Mouse (Mus musculus) neural tube, embryonic 14.5 days (tissue): Measurements from ENCODE around the gene Card11. TPM values are rescaled to one million over a fixed set of nuclear protein-coding genes. Genes with fewer than 3 reads are reported as not detected.

Experiments used
- ATAC-seq: fragments of 200-750 bp; cut with Nextera tagmentation; 2 replicates; pipeline ENCODE4 v1.8.0; 2017; ENCODE audit warnings: low read depth, mild to moderate bottlenecking, moderate TSS enrichment, moderate library complexity
- H3K27ac ChIP-seq: fragments of 300-500 bp; sonication (generic); 2 replicates; pipeline ENCODE4 v1.5.1; 2014; ENCODE audit warnings: low read depth, mild to moderate bottlenecking, control low read depth, low read length, moderate library complexity, mixed read lengths
- H3K27me3 ChIP-seq: fragments of 300-500 bp; sonication (generic); 2 replicates; pipeline ENCODE4 v1.6.1; 2014; ENCODE audit warnings: low read length; ENCODE audit not compliant: control insufficient read depth, insufficient read depth
- H3K36me3 ChIP-seq: fragments of 300-500 bp; sonication (generic); 2 replicates; pipeline ENCODE4 v1.6.1; 2014; ENCODE audit warnings: low read length, mixed read lengths; ENCODE audit not compliant: control insufficient read depth, insufficient read depth
- H3K4me1 ChIP-seq: fragments of 300-500 bp; sonication (generic); 2 replicates; pipeline ENCODE4 v1.6.1; 2014; ENCODE audit warnings: low read length; ENCODE audit not compliant: control insufficient read depth, insufficient read depth
- H3K4me2 ChIP-seq: fragments of 300-500 bp; sonication (generic); 2 replicates; pipeline ENCODE4 v1.6.1; 2014; ENCODE audit warnings: mild to moderate bottlenecking, low read depth, low read length, control low read depth
- H3K4me3 ChIP-seq: fragments of 300-500 bp; sonication (generic); 2 replicates; pipeline ENCODE4 v1.5.1; 2014; ENCODE audit warnings: low read depth, low read length, control low read depth, mixed read lengths
- H3K9ac ChIP-seq: fragments of 300-500 bp; sonication (generic); replicated peaks from 2 replicates; pipeline ENCODE4 v1.6.1; 2014; ENCODE audit warnings: low read depth, mild to moderate bottlenecking, control low read depth, low read length, mixed read lengths
- H3K9me3 ChIP-seq: fragments of 300-500 bp; sonication (generic); 2 replicates; pipeline ENCODE4 v1.6.1; 2016; ENCODE audit warnings: low read length; ENCODE audit not compliant: control insufficient read depth
- WGBS: fragments of 180-500 bp; shearing (Covaris S2); extraction: QIAGEN DNeasy Blood & Tissue Kit; methylation state at CpG from one replicate; pipeline ENCODE4 v1.1.7; 2014; 5-methylcytosine and 5-hydroxymethylcytosine counted together
- polyA plus RNA-seq: library from polyadenylated mRNA; unstranded; fragments of >200 nt; fragmentation: Nextera tagmentation; extraction: Ambion mirVana; gene quantifications from 2 replicates; pipeline ENCODE4 v1.2.1, GENCODE M21; 2014

Gene Card11
- polyA plus RNA-seq, 1 experiment from 2014 or later: 0.17 TPM

DNA sequence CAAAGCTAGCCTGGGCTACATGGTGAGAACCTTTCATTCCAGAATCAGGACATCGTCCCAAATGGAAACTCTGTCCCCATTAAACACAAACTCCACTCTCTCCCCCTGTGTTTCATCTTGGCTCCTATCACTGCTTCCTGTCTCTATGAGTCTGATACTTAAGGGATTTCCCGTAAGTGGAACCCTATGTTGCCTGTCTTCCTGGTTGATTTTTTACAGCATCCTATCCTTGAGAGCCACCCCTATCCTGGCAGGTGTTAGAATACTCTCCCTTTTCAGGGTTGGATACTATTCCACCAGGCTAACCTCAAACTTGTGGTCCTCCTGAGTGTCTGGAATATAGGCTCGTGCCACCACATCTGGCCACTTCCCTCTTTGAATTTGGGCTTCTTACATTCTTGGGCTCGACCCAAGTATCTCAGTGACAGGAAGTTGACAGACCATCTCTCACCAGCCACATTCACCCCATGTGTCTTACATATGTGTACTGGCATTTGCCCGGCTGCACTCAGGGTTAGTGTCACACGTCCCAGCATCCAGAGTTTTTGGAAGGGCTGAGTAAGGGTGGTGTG, 126.6 kb downstream of the Card11 start:
- no peak overlapping the region for H3K27ac ChIP-seq
- no peaks in the 10 kb centered on the region for H3K9me3 ChIP-seq
- WGBS: 87% methylated on average over 6 of the region's 6 CpGs
- H3K36me3 ChIP-seq: no peaks in the 10 kb centered on the region
- no peaks in the 10 kb centered on the region for H3K27me3 ChIP-seq
- H3K9ac ChIP-seq: no peak overlapping the region
- H3K4me1 ChIP-seq: no peaks in the 10 kb centered on the region
- no peak overlapping the region for H3K4me2 ChIP-seq
- no peak overlapping the region for H3K4me3 ChIP-seq
- ATAC-seq: no peak

DNA sequence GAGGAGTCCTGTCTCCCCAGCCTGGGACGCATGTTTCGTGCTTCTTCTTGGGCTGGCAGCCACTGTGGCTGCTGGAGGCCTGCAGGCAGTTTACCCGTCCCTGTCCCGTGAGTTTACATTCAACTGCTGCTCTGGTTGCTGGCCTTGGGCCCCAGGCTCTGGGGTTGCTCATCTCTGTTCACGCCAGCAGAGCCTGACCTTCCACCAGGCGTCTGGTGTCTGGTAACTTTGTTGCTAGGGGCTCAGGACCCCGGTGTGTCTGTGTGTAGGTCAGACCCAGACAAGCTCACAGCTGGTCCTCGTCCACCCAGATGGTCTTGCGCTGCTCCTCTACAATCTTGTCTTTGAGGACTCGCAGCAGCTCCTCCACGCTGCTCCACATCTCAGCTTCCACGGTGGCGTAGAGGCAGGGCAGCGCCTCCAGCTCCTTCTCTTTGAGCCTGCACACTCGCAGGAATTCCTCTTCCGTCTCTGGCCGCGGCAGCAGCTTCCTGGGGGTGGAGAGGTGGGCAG, 127.3 kb downstream of the Card11 start:
- Histone ChIP-seq H3K4me2 (0 out of 2 replicates have a peak overlapping the region, but pooled peaks have one; percentile 4), H3K27me3 (no peaks in the 10 kb centered on the region), H3K36me3 (no peaks in the 10 kb centered on the region), H3K9me3 (no peaks in the 10 kb centered on the region), H3K4me1 (no peaks in the 10 kb centered on the region), H3K27ac (no peak overlapping the region), H3K4me3 (no peak overlapping the region), H3K9ac (no peak overlapping the region)
- no peak for ATAC-seq
- 19% methylated on average over 18 of the region's 18 CpGs for WGBS

DNA sequence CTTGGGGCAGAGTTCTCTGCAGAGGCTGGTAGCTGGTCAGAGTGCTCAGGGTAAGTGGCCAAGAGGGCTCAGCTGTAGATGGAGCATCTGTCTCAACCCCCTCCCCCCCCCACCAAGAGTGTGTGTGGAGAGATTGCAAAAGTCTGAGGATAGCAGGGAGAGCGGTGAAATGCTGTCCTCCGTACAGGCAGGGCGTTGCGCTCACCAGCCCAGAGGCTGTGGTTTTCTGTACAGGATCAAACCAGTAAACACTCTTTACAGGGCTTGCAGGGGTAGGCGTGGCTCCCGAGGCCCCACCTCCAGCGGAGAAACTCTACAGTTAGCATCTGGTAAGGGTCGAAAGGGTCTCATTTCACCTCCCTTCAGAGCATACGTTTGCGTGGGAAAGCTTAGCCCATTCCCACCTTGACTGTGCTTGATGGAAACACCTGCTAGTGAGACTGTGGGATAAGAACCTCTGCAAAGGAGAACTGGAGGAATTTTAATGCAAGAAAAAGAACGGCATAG, 127.8 kb downstream of the Card11 start:
- no peak overlapping the region for H3K4me2 ChIP-seq
- H3K36me3 ChIP-seq: no peaks in the 10 kb centered on the region
- no peaks in the 10 kb centered on the region for H3K27me3 ChIP-seq
- H3K4me1 ChIP-seq: no peaks in the 10 kb centered on the region
- H3K27ac ChIP-seq: no peak overlapping the region
- H3K4me3 ChIP-seq: no peak overlapping the region
- H3K9ac ChIP-seq: no peak overlapping the region
- H3K9me3 ChIP-seq: no peaks in the 10 kb centered on the region
- WGBS: 25% methylated on average over 11 of the region's 11 CpGs
- no peak for ATAC-seq

DNA sequence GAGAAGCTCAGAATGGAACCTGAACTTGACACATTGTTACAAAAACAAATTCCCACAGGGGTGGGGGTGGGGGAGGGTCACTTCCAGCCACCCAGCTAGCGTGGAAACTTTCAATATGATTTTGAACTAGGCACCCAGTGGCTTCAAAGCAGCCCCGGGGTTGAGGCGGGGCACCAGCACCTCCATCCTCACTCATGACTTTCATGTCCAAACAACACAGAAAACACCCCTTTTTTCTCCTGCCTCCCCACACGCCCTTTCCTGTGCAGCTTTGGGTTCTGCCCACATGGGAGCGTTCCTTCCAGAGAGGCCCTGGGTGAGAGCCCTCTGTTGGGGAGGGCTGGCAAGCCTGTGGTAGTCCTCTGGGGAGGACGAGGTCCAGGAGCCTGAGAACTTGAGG, 129.1 kb downstream of the Card11 start:
- no peak overlapping the region for H3K4me3 ChIP-seq
- H3K4me1 ChIP-seq: no peaks in the 10 kb centered on the region
- no peak overlapping the region for H3K27ac ChIP-seq
- ATAC-seq: no peak
- WGBS: 70% methylated on average over 6 of the region's 6 CpGs
- no peaks in the 10 kb centered on the region for H3K27me3 ChIP-seq
- no peak overlapping the region for H3K9ac ChIP-seq
- no peak overlapping the region for H3K4me2 ChIP-seq
- no peaks in the 10 kb centered on the region for H3K9me3 ChIP-seq
- H3K36me3 ChIP-seq: no peaks in the 10 kb centered on the region

DNA sequence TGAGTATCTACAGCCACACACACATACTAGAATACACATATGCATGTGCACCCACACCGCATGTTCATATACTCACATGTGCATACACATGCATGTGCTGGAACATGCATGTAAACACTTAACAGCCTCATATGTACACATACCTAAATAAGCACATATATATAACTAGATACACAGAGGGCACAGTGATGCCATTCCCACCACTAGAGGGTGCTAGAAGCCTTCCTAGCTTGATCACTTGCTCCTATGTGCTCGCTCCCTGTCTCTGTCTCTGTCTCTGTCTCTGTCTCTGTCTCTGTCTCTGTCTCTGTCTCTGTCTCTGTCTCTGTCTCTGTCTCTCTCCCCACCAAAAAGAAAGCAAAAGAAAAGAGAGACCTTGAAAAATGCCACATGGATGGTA, 131.3 kb downstream of the Card11 start:
- Histone ChIP-seq H3K9ac (no peak overlapping the region), H3K4me3 (no peak overlapping the region), H3K27me3 (no peaks in the 10 kb centered on the region), H3K4me1 (no peaks in the 10 kb centered on the region), H3K27ac (no peak overlapping the region), H3K36me3 (no peaks in the 10 kb centered on the region), H3K9me3 (no peaks in the 10 kb centered on the region), H3K4me2 (no peak overlapping the region)
- ATAC-seq: no peak
- WGBS: 66% methylated on average over 2 of the region's 2 CpGs

DNA sequence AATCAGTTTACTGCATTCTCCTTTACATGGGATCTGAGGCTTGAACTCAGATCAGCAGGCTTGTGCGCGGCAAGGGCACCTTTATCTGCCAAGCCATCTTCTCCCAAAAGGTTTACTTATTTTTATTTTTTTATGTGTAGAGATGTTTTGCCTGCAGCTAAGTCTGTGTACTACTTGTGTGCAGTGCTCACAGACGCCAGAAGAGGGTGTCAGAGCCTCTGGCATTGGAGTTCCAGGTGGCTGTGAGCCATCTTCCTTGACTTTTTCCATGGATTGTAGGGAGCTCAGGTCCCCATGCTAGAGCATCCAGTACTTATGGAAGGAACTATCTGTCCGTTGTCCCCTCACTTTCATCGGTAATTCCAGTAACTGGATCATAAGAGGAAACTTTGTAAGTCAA, 140.7 kb downstream of the Card11 start:
- WGBS: 87% methylated on average over 5 of the region's 5 CpGs
- no peaks in the 10 kb centered on the region for H3K27me3 ChIP-seq

DNA sequence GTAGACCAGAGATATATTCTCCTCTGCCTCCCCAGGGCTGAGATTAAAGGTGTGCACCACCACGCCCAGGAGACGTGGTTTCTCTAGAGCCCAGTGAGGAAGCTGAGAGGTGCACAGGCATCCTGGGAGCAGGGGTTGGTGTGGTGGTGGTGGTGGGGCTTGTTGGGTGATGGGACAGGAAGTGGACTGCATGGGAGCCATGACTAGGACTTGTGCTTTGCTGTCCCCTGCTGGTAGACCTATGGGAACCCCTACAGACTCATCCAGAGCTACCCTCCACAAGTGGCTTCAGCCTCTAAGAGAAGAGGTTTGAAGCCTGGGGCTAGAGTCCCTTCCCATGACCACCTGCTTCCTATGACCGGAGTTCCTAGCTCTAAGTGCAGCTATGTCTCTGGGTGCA, 142.0 kb downstream of the Card11 start:
- Histone ChIP-seq H3K4me3 (no peak overlapping the region), H3K27ac (no peak overlapping the region), H3K4me2 (no peak overlapping the region), H3K27me3 (no peaks in the 10 kb centered on the region), H3K9me3 (no peaks in the 10 kb centered on the region), H3K9ac (no peak overlapping the region), H3K4me1 (peaks cover 9% of the 10 kb centered on the region; the same call in 1 of the 2 replicates), H3K36me3 (no peaks in the 10 kb centered on the region)
- no peak for ATAC-seq
- WGBS: 100% methylated on average over 3 of the region's 3 CpGs

More for the DNA sequence above, 140.7 kb downstream of the Card11 start:
- Histone ChIP-seq H3K4me1 (peaks cover 9% of the 10 kb centered on the region; the same call in 1 of the 2 replicates), H3K27ac (no peak overlapping the region), H3K9me3 (no peaks in the 10 kb centered on the region), H3K4me3 (no peak overlapping the region), H3K9ac (no peak overlapping the region), H3K36me3 (no peaks in the 10 kb centered on the region), H3K4me2 (no peak overlapping the region)
- ATAC-seq: no peak

DNA sequence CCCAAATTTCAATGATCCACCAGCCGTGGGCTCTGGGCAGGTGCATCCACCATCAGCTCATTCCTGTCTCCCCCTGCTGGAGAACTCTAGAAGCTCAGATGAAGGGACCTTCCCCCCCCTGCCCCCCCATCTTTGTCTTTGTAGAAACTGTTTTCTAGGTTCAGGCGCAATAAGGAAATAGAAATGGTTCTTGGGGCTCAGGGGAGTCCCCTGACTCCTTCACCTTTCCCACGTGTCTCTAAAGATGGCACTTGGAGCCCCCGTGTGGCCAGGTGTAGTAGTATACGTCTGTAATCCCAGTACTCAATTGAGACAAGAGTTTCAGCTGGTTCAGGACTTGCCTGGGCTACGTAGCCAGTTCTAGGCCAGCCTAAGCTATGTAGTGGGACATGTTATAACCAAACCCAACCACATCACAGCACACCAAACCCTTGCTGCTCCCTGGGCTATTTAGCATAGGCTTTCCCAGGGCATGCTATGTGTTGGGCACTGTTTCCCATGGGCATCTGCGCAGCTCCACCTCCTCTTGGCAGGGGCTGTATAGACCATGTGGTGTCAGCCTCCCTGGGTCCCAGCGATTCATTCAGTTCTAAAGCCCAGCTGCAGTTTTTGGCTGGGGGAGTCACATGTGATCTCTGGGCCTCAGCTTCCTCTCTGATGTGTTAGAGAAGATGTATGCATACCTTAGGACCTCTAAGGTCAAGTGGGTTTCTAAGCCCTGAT, 142.8 kb downstream of the Card11 start:
- Histone ChIP-seq H3K9me3 (no peaks in the 10 kb centered on the region), H3K27ac (no peak overlapping the region), H3K36me3 (no peaks in the 10 kb centered on the region), H3K9ac (no peak overlapping the region), H3K4me1 (peaks cover 9% of the 10 kb centered on the region; the same call in 1 of the 2 replicates), H3K4me2 (no peak overlapping the region), H3K27me3 (no peaks in the 10 kb centered on the region), H3K4me3 (no peak overlapping the region)
- 64% methylated on average over 8 of the region's 8 CpGs for WGBS
- peak; percentile 41; the same call in 1 of the 2 replicates for ATAC-seq

DNA sequence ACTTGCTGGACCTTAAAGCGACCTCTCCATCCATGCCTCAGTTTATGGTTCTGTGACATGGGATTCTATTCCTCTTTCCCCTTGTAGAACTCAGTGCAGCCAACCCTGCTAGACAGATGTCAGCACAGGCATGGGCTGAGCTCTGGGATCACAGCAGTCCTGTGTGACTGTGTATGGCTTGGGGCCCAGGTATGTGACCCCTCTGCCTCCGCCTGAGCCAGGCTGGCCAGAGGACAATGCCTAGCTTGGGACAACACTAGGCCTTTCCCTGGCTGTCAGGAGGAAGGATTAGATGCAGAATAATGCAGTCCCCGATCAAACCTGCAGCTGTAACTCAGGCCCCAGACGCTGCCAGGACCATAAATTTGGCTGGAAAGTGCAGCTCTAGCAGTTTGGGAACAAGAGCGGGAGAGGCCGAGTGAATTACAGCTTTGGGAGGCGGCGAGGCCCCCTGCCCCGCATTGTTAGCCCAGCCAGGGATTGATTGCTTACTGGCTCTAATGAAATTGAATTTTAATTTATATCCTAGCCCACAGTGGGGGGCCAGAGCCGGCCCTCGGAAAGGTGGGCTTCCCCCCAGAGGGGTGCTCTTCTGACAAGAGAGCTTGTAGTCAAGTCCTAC, 144.4 kb downstream of the Card11 start:
- 12% methylated on average over 11 of the region's 11 CpGs for WGBS
- no peaks in the 10 kb centered on the region for H3K27me3 ChIP-seq
- H3K4me3 ChIP-seq: no peak overlapping the region
- H3K9ac ChIP-seq: no peak overlapping the region
- H3K27ac ChIP-seq: peak overlapping the region; percentile 49
- H3K9me3 ChIP-seq: no peaks in the 10 kb centered on the region
- H3K4me1 ChIP-seq: peaks cover 9% of the 10 kb centered on the region; the same call in 1 of the 2 replicates
- no peak overlapping the region for H3K4me2 ChIP-seq
- no peaks in the 10 kb centered on the region for H3K36me3 ChIP-seq
- ATAC-seq: peak; percentile 76; the same call in 1 of the 2 replicates
